Mouse (Mus musculus) neural tube, embryonic 15.5 days (tissue): ENCODE data around the gene Atmin. TPM values are rescaled to one million over a fixed set of nuclear protein-coding genes. Genes with fewer than 3 reads are reported as not detected.

ENCODE experiments used
- ATAC-seq: fragments of 200-750 bp; cut with Nextera tagmentation; 2 replicates; pipeline ENCODE4 v1.8.0; 2017; ENCODE audit warnings: mild to moderate bottlenecking, moderate TSS enrichment, moderate library complexity; ENCODE audit not compliant: low FRiP score
- H3K27ac ChIP-seq: fragments of 300-500 bp; sonication (generic); replicated peaks from 2 replicates; pipeline ENCODE4 v1.5.1; 2015; ENCODE audit warnings: mild to moderate bottlenecking, inconsistent platforms
- H3K27me3 ChIP-seq: fragments of 300-500 bp; sonication (generic); replicated peaks from 2 replicates; pipeline ENCODE4 v1.6.1; 2015; ENCODE audit warnings: inconsistent platforms
- H3K36me3 ChIP-seq: fragments of 300-500 bp; sonication (generic); 2 replicates; pipeline ENCODE4 v1.6.1; 2015; ENCODE audit warnings: inconsistent platforms
- H3K4me1 ChIP-seq: fragments of 300-500 bp; sonication (generic); 2 replicates; pipeline ENCODE4 v1.6.1; 2015; ENCODE audit warnings: inconsistent platforms
- H3K4me2 ChIP-seq: fragments of 300-500 bp; sonication (generic); 2 replicates; pipeline ENCODE4 v1.6.1; 2015; ENCODE audit warnings: inconsistent platforms, mild to moderate bottlenecking, moderate library complexity
- H3K4me3 ChIP-seq: fragments of 300-500 bp; sonication (generic); replicated peaks from 2 replicates; pipeline ENCODE4 v1.5.1; 2015; ENCODE audit warnings: mild to moderate bottlenecking, inconsistent platforms
- H3K9ac ChIP-seq: fragments of 300-500 bp; sonication (generic); replicated peaks from 2 replicates; pipeline ENCODE4 v1.6.1; 2015; ENCODE audit warnings: mild to moderate bottlenecking, inconsistent platforms
- H3K9me3 ChIP-seq: fragments of 300-500 bp; sonication (generic); replicated peaks from 2 replicates; pipeline ENCODE4 v1.6.1; 2016; ENCODE audit warnings: inconsistent platforms
- WGBS: fragments of 180-500 bp; shearing (Covaris S2); methylation state at CpG from one replicate; pipeline ENCODE4 v1.1.7; 2015; ENCODE audit warnings: mixed read lengths; 5-methylcytosine and 5-hydroxymethylcytosine counted together
- polyA plus RNA-seq: library from polyadenylated mRNA; unstranded; fragments of >200 nt; fragmentation: Nextera tagmentation; extraction: Ambion mirVana; gene quantifications from 2 replicates; pipeline ENCODE4 v1.2.1, GENCODE M21; 2015

Gene Atmin
- polyA plus RNA-seq, 1 experiment from 2014 or later = 19.6 TPM

DNA sequence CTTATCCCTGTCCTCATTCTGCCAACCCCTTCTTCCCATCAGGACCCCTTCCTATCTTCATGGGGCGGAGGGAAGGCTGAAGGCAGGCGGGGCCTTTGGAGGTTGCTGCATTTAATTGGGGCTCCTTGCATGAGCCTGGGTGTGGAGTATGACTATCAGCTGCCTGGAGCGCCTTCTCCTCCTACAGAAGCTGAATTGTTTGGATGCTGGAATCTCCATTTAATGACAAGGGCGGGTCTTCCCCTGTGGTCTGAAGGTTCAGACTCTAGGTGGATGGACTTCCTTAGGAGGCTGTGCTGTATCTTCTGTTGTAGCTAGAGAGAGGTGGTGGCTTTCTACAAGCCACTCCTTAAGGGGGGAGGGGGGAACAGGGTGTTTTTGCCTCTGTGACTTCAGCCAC lies 8.2 kb upstream of the Atmin start:
- H3K4me1 ChIP-seq = no peaks in the 10 kb centered on the region
- H3K4me2 ChIP-seq = no peak overlapping the region
- no peaks in the 10 kb centered on the region for H3K36me3 ChIP-seq
- ATAC-seq = no peak
- no peak overlapping the region for H3K4me3 ChIP-seq
- H3K9me3 ChIP-seq = no peaks in the 10 kb centered on the region
- no peak overlapping the region for H3K9ac ChIP-seq
- H3K27me3 ChIP-seq = no peaks in the 10 kb centered on the region
- no peak overlapping the region for H3K27ac ChIP-seq
- 92% methylated on average over 4 of the region's 4 CpGs for WGBS

- 47% methylated on average over 6 of the region's 6 CpGs for WGBS
- Histone ChIP-seq H3K9me3 (no peaks in the 10 kb centered on the region), H3K4me3 (no peak overlapping the region), H3K27me3 (no peaks in the 10 kb centered on the region), H3K27ac (no peak overlapping the region), H3K9ac (no peak overlapping the region), H3K4me1 (no peaks in the 10 kb centered on the region), H3K36me3 (no peaks in the 10 kb centered on the region), H3K4me2 (no peak overlapping the region)
- no peak for ATAC-seq
Measured at GRCm38 (mm10) chr8:116935506-116935905, 7.7 kb upstream of the Atmin start.

DNA sequence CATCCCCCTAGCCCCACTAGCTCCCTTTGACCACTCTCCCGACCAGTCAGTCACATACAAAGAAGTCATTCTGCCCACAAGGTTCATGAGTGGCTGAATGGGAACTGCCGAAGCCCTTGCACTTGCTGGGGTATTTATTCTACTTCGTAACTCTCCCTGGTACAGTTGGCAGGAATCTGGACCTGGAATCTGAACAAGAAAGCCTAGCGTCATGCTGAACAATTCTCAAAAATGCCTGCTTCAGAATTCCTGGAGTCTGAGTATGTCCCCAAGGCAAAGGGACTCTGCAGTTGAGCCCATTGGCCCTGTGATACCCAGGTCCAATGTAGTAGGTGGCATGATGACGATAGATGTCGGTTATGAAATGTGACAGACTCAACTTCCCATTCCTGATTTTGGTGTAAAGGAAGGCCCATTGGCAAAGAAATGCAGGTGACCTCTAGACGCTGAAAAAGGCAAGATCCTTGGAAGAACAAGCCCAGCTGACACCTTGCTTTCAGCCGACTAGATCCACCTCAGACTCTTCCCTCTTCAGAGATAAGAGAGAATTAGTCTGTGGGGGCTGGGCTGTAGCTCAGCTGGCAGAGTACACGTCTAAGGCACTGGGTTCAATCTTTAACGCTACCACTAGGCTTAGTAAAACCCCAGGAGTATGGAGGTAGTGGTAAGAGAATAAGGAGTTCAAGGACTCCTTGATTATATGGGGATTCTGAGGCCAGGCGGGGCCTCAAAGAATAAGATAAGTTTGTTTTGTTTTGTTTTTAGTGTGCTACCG lies 722 bp upstream of the Atmin start:
- Histone ChIP-seq H3K27ac (no peak overlapping the region), H3K9ac (no peak overlapping the region), H3K27me3 (no peaks in the 10 kb centered on the region), H3K9me3 (no peaks in the 10 kb centered on the region), H3K4me1 (peaks cover 29% of the 10 kb centered on the region), H3K36me3 (no peaks in the 10 kb centered on the region), H3K4me3 (peak overlapping the region; percentile 69; the same call in 1 of the 2 replicates), H3K4me2 (peak overlapping the region; percentile 80)
- no peak for ATAC-seq
- 79% methylated on average over 12 of the region's 12 CpGs for WGBS

- Histone ChIP-seq H3K27me3 (no peaks in the 10 kb centered on the region), H3K9me3 (no peaks in the 10 kb centered on the region), H3K4me1 (peaks cover 29% of the 10 kb centered on the region), H3K36me3 (no peaks in the 10 kb centered on the region), H3K9ac (peak overlapping the region; percentile 72), H3K4me3 (peak overlapping the region; percentile 69), H3K27ac (peak overlapping the region; percentile 66), H3K4me2 (peak overlapping the region; percentile 80)
- WGBS = under 1% methylated on average over 62 of the region's 62 CpGs
- ATAC-seq = peak; percentile 73
Measured at GRCm38 (mm10) chr8:116943555-116944384, 577 bp downstream of the Atmin start.

DNA sequence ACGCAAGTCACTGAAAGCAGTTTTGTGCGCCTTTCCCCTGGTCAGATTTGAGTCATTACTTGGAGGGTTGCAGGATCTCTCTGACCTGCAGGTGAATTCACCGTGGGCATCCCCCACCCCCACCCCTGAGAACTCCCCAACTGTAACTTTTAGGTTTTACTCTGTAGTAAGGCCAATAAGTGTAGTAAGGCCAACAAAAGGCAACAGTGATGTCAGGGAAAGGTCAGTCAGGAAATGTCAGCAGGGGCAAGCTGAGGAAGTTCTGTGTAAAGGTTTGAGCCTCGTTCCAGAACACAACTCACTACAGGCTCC lies 1.1 kb downstream of the Atmin start:
- peak overlapping the region; percentile 72 for H3K9ac ChIP-seq
- WGBS = 11% methylated on average over 4 of the region's 4 CpGs
- peaks cover 29% of the 10 kb centered on the region for H3K4me1 ChIP-seq
- H3K36me3 ChIP-seq = no peaks in the 10 kb centered on the region
- H3K27me3 ChIP-seq = no peaks in the 10 kb centered on the region
- H3K4me2 ChIP-seq = peak overlapping the region; percentile 80
- H3K9me3 ChIP-seq = no peaks in the 10 kb centered on the region
- H3K27ac ChIP-seq = no peak overlapping the region; the same call in 1 of the 2 replicates
- peak overlapping the region; percentile 69 for H3K4me3 ChIP-seq
- no peak for ATAC-seq

DNA sequence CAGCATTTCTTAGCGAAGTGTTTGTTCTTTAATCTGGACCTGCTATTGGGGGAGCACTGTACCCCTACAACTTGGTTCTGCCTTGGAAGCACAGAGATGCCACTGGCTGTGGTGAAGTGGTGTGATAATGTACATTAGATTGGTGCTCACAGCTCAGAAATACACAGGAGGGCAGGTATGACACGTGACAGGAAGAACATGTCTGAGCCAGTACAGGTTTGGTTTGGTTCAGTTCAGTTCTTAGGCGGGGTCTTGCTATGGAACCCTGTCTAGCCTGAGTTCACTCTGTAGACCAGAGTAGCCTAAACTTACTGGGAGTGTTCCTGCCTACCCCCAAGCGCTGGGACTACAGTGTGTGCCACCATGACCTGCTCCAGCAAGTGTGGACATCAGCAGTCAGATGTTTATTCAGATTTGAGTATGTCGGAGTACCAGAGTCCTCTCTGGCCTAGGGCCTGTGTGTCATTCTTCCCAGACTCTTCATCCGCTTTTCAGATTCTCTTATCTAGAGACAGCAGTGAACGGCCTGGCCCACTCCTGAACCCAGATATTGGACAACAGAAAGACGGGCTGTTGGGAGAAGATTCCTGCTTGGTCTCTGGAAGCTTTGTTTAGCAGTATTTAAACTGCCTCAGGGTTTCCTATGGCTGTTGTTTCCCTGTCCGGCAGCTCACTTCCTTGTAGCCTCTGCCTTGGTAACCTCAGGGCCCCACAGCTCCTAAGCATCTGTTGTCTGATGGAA lies 2.1 kb downstream of the Atmin start:
- Histone ChIP-seq H3K9ac (0 out of 2 replicates have a peak overlapping the region, but pooled peaks have one; percentile 15), H3K4me1 (peaks cover 29% of the 10 kb centered on the region), H3K36me3 (no peaks in the 10 kb centered on the region), H3K27ac (no peak overlapping the region), H3K9me3 (no peaks in the 10 kb centered on the region), H3K4me2 (no peak overlapping the region), H3K27me3 (no peaks in the 10 kb centered on the region), H3K4me3 (no peak overlapping the region)
- no peak for ATAC-seq
- WGBS = 86% methylated on average over 9 of the region's 9 CpGs

- no peak overlapping the region for H3K27ac ChIP-seq
- H3K4me2 ChIP-seq = no peak overlapping the region; the same call in 1 of the 2 replicates
- H3K4me1 ChIP-seq = peaks cover 34% of the 10 kb centered on the region
- H3K4me3 ChIP-seq = no peak overlapping the region
- H3K27me3 ChIP-seq = no peaks in the 10 kb centered on the region
- H3K36me3 ChIP-seq = no peaks in the 10 kb centered on the region
- ATAC-seq = no peak
- H3K9ac ChIP-seq = no peak overlapping the region
- H3K9me3 ChIP-seq = no peaks in the 10 kb centered on the region
- 81% methylated on average over 21 of the region's 21 CpGs for WGBS
Measured at GRCm38 (mm10) chr8:116946268-116946838, 3.2 kb downstream of the Atmin start.

DNA sequence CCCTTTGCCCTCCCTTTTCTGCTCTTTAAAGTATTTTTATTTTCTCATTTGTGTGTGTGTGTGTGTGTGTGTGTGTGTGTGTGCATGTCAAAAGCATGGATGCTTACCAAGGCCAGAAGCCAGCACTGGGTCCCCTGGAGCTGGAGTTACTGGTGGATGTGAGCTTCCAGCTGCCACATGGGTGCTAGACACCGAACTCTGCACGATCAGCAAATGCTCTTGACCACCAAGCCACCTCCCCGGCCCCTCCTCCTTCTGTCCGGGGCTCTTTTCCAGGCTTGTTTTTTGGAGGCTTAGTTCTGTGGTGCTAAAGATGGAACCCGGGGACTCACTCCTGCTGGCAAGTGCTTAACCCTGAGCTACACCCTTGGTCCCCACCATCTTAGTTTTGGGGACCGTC lies 3.7 kb downstream of the Atmin start:
- H3K4me1 ChIP-seq = peaks cover 34% of the 10 kb centered on the region
- H3K27me3 ChIP-seq = no peaks in the 10 kb centered on the region

DNA sequence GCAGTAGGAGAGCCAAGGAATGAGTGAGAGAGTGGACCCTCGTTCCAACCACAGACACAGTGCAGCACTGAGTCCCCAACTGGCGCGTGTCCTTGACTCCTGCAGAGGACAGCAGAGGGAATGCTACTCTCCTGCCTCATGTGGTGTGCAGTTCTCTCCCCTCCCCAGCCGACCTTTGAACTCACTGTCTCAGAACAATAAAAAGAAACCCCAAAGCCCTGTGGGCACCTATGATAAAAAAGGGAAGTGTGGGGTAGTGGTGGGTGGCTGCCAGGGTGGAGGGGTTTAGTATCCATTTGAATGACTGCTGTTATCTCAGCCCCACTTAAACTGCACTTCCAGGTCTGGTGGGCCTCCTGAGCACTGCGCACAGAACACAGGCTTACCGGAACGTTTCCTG lies 4.4 kb downstream of the Atmin start:
- Histone ChIP-seq H3K9ac (no peak overlapping the region), H3K36me3 (no peaks in the 10 kb centered on the region), H3K27me3 (no peaks in the 10 kb centered on the region), H3K9me3 (no peaks in the 10 kb centered on the region), H3K4me1 (peaks cover 34% of the 10 kb centered on the region), H3K4me2 (no peak overlapping the region), H3K27ac (no peak overlapping the region), H3K4me3 (no peak overlapping the region)
- WGBS = 83% methylated on average over 7 of the region's 7 CpGs
- no peak for ATAC-seq

More for the DNA sequence above, 3.7 kb downstream of the Atmin start:
- Histone ChIP-seq H3K9ac (no peak overlapping the region), H3K4me3 (no peak overlapping the region), H3K4me2 (no peak overlapping the region; the same call in 1 of the 2 replicates), H3K27ac (no peak overlapping the region), H3K36me3 (no peaks in the 10 kb centered on the region), H3K9me3 (no peaks in the 10 kb centered on the region)
- no peak for ATAC-seq
- 90% methylated on average over 6 of the region's 6 CpGs for WGBS

GRCm38 (mm10) chr8:116951369-116951768 lies 8.2 kb downstream of the Atmin start:
- Histone ChIP-seq H3K9me3 (no peaks in the 10 kb centered on the region), H3K27me3 (no peaks in the 10 kb centered on the region), H3K9ac (no peak overlapping the region), H3K4me3 (no peak overlapping the region), H3K27ac (no peak overlapping the region), H3K36me3 (peaks cover 31% of the 10 kb centered on the region), H3K4me2 (no peak overlapping the region), H3K4me1 (peaks cover 11% of the 10 kb centered on the region; the same call in 1 of the 2 replicates)
- no peak for ATAC-seq
- 71% methylated on average over 5 of the region's 5 CpGs for WGBS

GRCm38 (mm10) chr8:116951778-116952177 lies 8.6 kb downstream of the Atmin start:
- ATAC-seq = no peak
- no peak overlapping the region for H3K27ac ChIP-seq
- H3K4me3 ChIP-seq = no peak overlapping the region
- no peak overlapping the region for H3K4me2 ChIP-seq
- no peak overlapping the region for H3K9ac ChIP-seq
- 0 out of 2 replicates have a peak, but pooled peaks cover 7% of the 10 kb centered on the region for H3K4me1 ChIP-seq
- H3K9me3 ChIP-seq = no peaks in the 10 kb centered on the region
- H3K36me3 ChIP-seq = peaks cover 35% of the 10 kb centered on the region
- 92% methylated on average over 2 of the region's 2 CpGs for WGBS
- H3K27me3 ChIP-seq = no peaks in the 10 kb centered on the region
